Mouse (Mus musculus) spleen, adult 2 months (tissue): ENCODE measurements around the gene Alad.

Experiments used
- CTCF ChIP-seq: fragments of 200-500 bp; IDR thresholded peaks from 2 replicates; pipeline ENCODE4 v1.5.1; 2011; ENCODE audit warnings: mild to moderate bottlenecking, inconsistent platforms; ENCODE audit not compliant: insufficient read depth, insufficient read length, insufficient replicate concordance; ENCODE audit errors: extremely low read depth
- POLR2A ChIP-seq: fragments of 200-500 bp; IDR thresholded peaks from 2 replicates; pipeline ENCODE4 v1.6.1; 2011; ENCODE audit warnings: low read depth, low read length, inconsistent platforms

- TF ChIP-seq CTCF = no peak
- no peak for TF ChIP-seq POLR2A
Observed at GRCm38 (mm10) chr4:62472071-62472470, 47.6 kb downstream of the Alad start.
